Mouse (Mus musculus): ENCODE data around the gene Mylk.

- TF ChIP-seq CTCF (IDR thresholded peaks at IDR 0.05; ENCODE audit: low read depth, low read length), result no peak
- TF ChIP-seq POLR2A (IDR thresholded peaks at IDR 0.05; ENCODE audit: borderline replicate concordance, low read depth, low read length), result no peak
Observed at GRCm38 (mm10) chr16:35025347-35025746, 280.3 kb downstream of the Mylk start.
